Mouse (Mus musculus): ENCODE data around the gene 2310022B05Rik. TPM values are rescaled to one million over a fixed set of nuclear protein-coding genes. Genes with fewer than 3 reads are reported as not detected.

Gene 2310022B05Rik
- polyA plus RNA-seq (2015; fragmentation: Nextera tagmentation; extraction: Ambion mirVana), result 4.1 and 4.2 TPM in 2 replicates

DNA sequence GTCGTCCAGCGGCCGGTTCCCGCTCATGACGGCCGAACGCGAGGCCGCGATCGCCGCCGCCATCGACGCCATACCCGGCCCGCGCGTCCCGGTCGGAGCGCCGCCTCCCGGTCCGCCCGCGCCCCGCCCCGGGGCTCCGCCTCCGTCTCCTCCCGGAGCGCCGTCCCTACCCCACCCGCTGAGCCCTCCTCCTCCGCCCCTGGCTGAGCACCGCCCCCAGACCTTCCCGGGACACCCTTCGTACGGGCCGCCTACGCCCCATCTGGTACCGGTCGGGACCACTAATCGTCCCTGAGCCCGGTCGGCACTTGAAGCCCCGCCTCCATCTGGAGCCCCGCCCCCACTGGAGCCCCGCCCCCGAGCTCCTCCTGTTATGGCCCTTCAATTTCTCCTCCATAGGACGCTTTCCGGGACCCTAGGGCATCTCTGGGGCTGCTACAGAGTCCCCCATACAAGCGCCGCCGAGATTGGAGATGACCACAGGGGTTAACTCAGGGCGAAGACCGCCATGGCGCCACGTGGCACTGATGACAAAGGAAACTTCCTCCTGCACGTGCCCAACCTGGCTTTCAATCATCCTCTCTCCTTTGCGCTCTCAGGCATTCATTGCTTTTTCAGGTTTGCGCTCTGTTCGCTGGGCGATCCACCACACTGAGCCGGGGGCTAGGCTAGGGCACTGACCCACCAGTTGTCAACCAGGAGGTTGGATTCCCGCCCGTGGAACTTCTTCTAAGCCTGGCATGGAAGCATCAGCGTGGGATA, at the start of gene 2310022B05Rik:
Gene 2310022B05Rik (minus strand): TSS at position 258 of the 762 bp plus-strand sequence.
- DNase-seq, result peak; percentile 93
- peak; percentile 90 for ATAC-seq
- TF ChIP-seq CTCF (IDR thresholded peaks at IDR 0.05; ENCODE audit: low read depth) (no peak), EP300 (IDR thresholded peaks at IDR 0.05; ENCODE audit: low read depth) (no peak)
- Histone ChIP-seq H3K9ac (replicated peaks) (peak within 1 kb of the TSS; percentile 86), H3K36me3 (replicated peaks; ENCODE audit: insufficient read depth, low read length) (no peaks in the 10 kb centered on the region), H3K4me2 (ENCODE audit: low read depth, low read length) (peak within 1 kb of the TSS; percentile 93), H3K4me3 (ENCODE audit: low read depth, low read length) (peak within 1 kb of the TSS; percentile 84), H3K27ac (ENCODE audit: low read depth) (peak within 1 kb of the TSS; percentile 83), H3K9me3 (ENCODE audit: low read length) (no peaks in the 10 kb centered on the region), H3K4me1 (ENCODE audit: insufficient read depth) (peaks cover 37% of the 10 kb centered on the region), H3K27me3 (ENCODE audit: insufficient read depth, low read length) (no peaks in the 10 kb centered on the region)
- WGBS (ENCODE audit: insufficient replicate concordance), result 3% methylated on average over 53 of the region's 69 CpGs

DNA sequence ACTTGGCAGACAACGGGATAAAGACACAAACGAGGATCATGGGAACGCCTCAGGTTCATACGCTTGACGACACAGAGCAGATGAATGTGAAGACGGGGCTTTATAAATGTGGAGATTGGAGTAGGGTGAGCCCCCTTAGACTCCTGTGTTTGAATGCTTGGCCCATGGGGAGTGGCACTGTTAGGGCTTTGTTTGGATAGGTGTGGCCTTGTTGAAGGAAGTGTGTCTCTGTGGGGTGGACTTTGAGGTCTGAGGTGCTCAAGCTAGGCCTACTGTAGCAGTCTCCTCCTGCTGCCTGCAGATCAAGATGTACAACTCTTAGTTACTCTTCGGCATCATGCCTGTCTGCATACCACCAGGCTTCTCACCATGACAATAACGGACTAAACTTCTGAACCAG, 42.7 kb upstream of the 2310022B05Rik start:
- H3K4me3 ChIP-seq (ENCODE audit: low read depth, low read length), result no peak overlapping the region
- H3K4me2 ChIP-seq (ENCODE audit: low read depth, low read length), result no peak overlapping the region
- DNase-seq, result no peak
- H3K27ac ChIP-seq (ENCODE audit: low read depth), result no peak overlapping the region
- no peak for ATAC-seq
- peaks cover 19% of the 10 kb centered on the region for H3K36me3 ChIP-seq (replicated peaks; ENCODE audit: insufficient read depth, low read length)
- no peaks in the 10 kb centered on the region for H3K4me1 ChIP-seq (ENCODE audit: insufficient read depth)
- H3K27me3 ChIP-seq (ENCODE audit: insufficient read depth, low read length), result no peaks in the 10 kb centered on the region
- no peak overlapping the region for H3K9ac ChIP-seq (replicated peaks)
- 93% methylated on average over 8 of the region's 8 CpGs for WGBS (ENCODE audit: insufficient replicate concordance)
- TF ChIP-seq CTCF (IDR thresholded peaks at IDR 0.05; ENCODE audit: low read depth) (no peak), EP300 (IDR thresholded peaks at IDR 0.05; ENCODE audit: low read depth) (no peak)
- H3K9me3 ChIP-seq (ENCODE audit: low read length), result no peaks in the 10 kb centered on the region

DNA sequence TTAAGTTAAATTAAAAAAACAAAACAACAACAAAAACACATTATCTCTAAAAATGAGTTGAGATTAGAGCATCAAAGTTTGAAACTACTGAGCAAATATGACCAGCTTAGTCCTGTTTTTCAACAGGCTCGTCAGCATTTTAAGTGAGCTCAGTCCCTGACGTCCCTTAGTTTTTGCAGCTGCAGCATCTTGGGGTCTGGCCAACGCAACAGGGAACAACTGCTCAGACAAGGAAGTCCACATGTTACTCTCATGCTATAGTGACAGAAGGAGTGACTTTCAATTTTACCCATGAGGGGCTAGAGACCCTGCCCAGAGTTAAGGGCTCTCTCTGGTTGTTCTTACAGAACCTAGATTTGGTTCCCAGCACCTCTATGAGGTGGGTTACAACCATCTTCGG, 41.2 kb upstream of the 2310022B05Rik start:
- no peaks in the 10 kb centered on the region for H3K9me3 ChIP-seq (ENCODE audit: low read length)
- 70% methylated on average over 4 of the region's 4 CpGs for WGBS (ENCODE audit: insufficient replicate concordance)
- DNase-seq, result no peak
- H3K4me2 ChIP-seq (ENCODE audit: low read depth, low read length), result no peak overlapping the region
- ATAC-seq, result no peak
- peaks cover 22% of the 10 kb centered on the region for H3K36me3 ChIP-seq (replicated peaks; ENCODE audit: insufficient read depth, low read length)
- H3K27me3 ChIP-seq (ENCODE audit: insufficient read depth, low read length), result no peaks in the 10 kb centered on the region
- TF ChIP-seq EP300 (IDR thresholded peaks at IDR 0.05; ENCODE audit: low read depth) (no peak), CTCF (IDR thresholded peaks at IDR 0.05; ENCODE audit: low read depth) (no peak)
- peak overlapping the region; percentile 16; the same call in 1 of the 2 replicates for H3K27ac ChIP-seq (ENCODE audit: low read depth)
- H3K9ac ChIP-seq (replicated peaks), result no peak overlapping the region
- H3K4me3 ChIP-seq (ENCODE audit: low read depth, low read length), result no peak overlapping the region
- H3K4me1 ChIP-seq (ENCODE audit: insufficient read depth), result no peaks in the 10 kb centered on the region; the same call in 1 of the 2 replicates

DNA sequence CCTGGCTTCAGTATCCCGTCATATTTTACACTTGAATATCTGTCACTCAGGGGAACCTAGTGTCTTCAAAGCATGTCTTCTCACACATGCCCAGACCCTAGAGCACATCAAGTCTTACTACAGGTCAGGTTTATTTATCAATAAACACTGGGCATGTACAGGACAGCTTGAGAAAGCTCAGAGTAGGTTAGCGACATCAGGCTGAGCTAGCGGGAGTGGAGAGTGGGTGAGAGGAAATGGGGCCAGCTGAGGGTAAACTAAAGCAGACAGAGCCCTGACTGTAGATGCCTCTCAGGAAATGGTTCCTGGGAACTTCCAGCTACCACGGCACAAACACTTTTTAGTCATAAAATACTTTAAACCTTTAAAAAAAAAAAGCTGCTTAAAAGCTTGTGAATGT, 40.4 kb upstream of the 2310022B05Rik start:
- peaks cover 21% of the 10 kb centered on the region for H3K36me3 ChIP-seq (replicated peaks; ENCODE audit: insufficient read depth, low read length)
- 56% methylated on average over 4 of the region's 4 CpGs for WGBS (ENCODE audit: insufficient replicate concordance)
- H3K9ac ChIP-seq (replicated peaks), result no peak overlapping the region
- DNase-seq, result no peak
- no peaks in the 10 kb centered on the region for H3K9me3 ChIP-seq (ENCODE audit: low read length)
- no peak overlapping the region for H3K4me3 ChIP-seq (ENCODE audit: low read depth, low read length)
- H3K4me1 ChIP-seq (ENCODE audit: insufficient read depth), result no peaks in the 10 kb centered on the region; the same call in 1 of the 2 replicates
- no peak for TF ChIP-seq CTCF (IDR thresholded peaks at IDR 0.05; ENCODE audit: low read depth)
- no peak for TF ChIP-seq EP300 (IDR thresholded peaks at IDR 0.05; ENCODE audit: low read depth)
- H3K27ac ChIP-seq (ENCODE audit: low read depth), result peak overlapping the region; percentile 22; the same call in 1 of the 2 replicates
- ATAC-seq, result no peak
- no peak overlapping the region for H3K4me2 ChIP-seq (ENCODE audit: low read depth, low read length)
- no peaks in the 10 kb centered on the region for H3K27me3 ChIP-seq (ENCODE audit: insufficient read depth, low read length)

GRCm38 (mm10) chr8:124702183-124702582, 39.0 kb upstream of the 2310022B05Rik start:
- H3K36me3 ChIP-seq (replicated peaks; ENCODE audit: insufficient read depth, low read length), result peaks cover 26% of the 10 kb centered on the region

GRCm38 (mm10) chr8:124701023-124701422, 37.9 kb upstream of the 2310022B05Rik start:
- 41% methylated on average over 9 of the region's 9 CpGs for WGBS (ENCODE audit: insufficient replicate concordance)

More at GRCm38 (mm10) chr8:124702183-124702582, 39.0 kb upstream of the 2310022B05Rik start:
- no peak for TF ChIP-seq CTCF (IDR thresholded peaks at IDR 0.05; ENCODE audit: low read depth)
- H3K27me3 ChIP-seq (ENCODE audit: insufficient read depth, low read length), result no peaks in the 10 kb centered on the region
- no peak overlapping the region for H3K4me2 ChIP-seq (ENCODE audit: low read depth, low read length)
- H3K4me3 ChIP-seq (ENCODE audit: low read depth, low read length), result no peak overlapping the region
- H3K27ac ChIP-seq (ENCODE audit: low read depth), result no peak overlapping the region
- no peak for DNase-seq
- no peak overlapping the region for H3K9ac ChIP-seq (replicated peaks)
- no peaks in the 10 kb centered on the region for H3K9me3 ChIP-seq (ENCODE audit: low read length)
- WGBS (ENCODE audit: insufficient replicate concordance), result 79% methylated on average over 3 of the region's 3 CpGs
- ATAC-seq, result no peak
- no peaks in the 10 kb centered on the region; the same call in 1 of the 2 replicates for H3K4me1 ChIP-seq (ENCODE audit: insufficient read depth)

More at GRCm38 (mm10) chr8:124701023-124701422, 37.9 kb upstream of the 2310022B05Rik start:
- peak overlapping the region; percentile 11; the same call in 1 of the 2 replicates for H3K4me2 ChIP-seq (ENCODE audit: low read depth, low read length)
- DNase-seq (no peak), ATAC-seq (no peak)
- H3K4me1 ChIP-seq (ENCODE audit: insufficient read depth), result no peaks in the 10 kb centered on the region; the same call in 1 of the 2 replicates
- H3K27ac ChIP-seq (ENCODE audit: low read depth), result peak overlapping the region; percentile 55; the same call in 1 of the 2 replicates
- no peak for TF ChIP-seq EP300 (IDR thresholded peaks at IDR 0.05; ENCODE audit: low read depth)
- no peak for TF ChIP-seq CTCF (IDR thresholded peaks at IDR 0.05; ENCODE audit: low read depth)
- H3K9me3 ChIP-seq (ENCODE audit: low read length), result no peaks in the 10 kb centered on the region
- no peak overlapping the region for H3K4me3 ChIP-seq (ENCODE audit: low read depth, low read length)
- H3K9ac ChIP-seq (replicated peaks), result no peak overlapping the region
- H3K36me3 ChIP-seq (replicated peaks; ENCODE audit: insufficient read depth, low read length), result peaks cover 24% of the 10 kb centered on the region
- H3K27me3 ChIP-seq (ENCODE audit: insufficient read depth, low read length), result no peaks in the 10 kb centered on the region

Measured in liver, postnatal 0 days (tissue).